Mouse (Mus musculus): Measurements from ENCODE around the gene Tnfrsf26. TPM values are rescaled to one million over a fixed set of nuclear protein-coding genes. Genes with fewer than 3 reads are reported as not detected.
"Not testable (repeated sequence)": the region's sequence is repeated elsewhere in the genome, so short reads cannot be mapped to it uniquely, and the experiment has no call there.

Tnfrsf26 gene
- total RNA-seq (2022), result not detected

- no peak for DNase-seq (ENCODE audit: low spot score in 2 of 2)
These were observed at the start of gene Tnfrsf26 for GRCm38 (mm10) chr7:143628540-143628939. TSS of gene Tnfrsf26 (minus strand) at chr7:143628722.

- DNase-seq (ENCODE audit: low spot score in 2 of 2), result no peak
These were observed 38.1 kb upstream of the Tnfrsf26 start for GRCm38 (mm10) chr7:143666427-143667311.

GRCm38 (mm10) chr7:143663470-143663869, 34.9 kb upstream of the Tnfrsf26 start:
- DNase-seq (ENCODE audit: low spot score in 2 of 2), result no peak

GRCm38 (mm10) chr7:143660797-143661196, 32.3 kb upstream of the Tnfrsf26 start:
- DNase-seq (ENCODE audit: low spot score in 2 of 2), result no peak

GRCm38 (mm10) chr7:143649769-143650346, 21.3 kb upstream of the Tnfrsf26 start:
- DNase-seq (ENCODE audit: low spot score in 2 of 2), result not testable (repeated sequence)

- DNase-seq (ENCODE audit: low spot score in 2 of 2), result peak; percentile 41 to 57
These were observed 20.7 kb upstream of the Tnfrsf26 start, which contains the start of gene Tnfrsf22 for GRCm38 (mm10) chr7:143649034-143649768. TSS of gene Tnfrsf22 (minus strand) at chr7:143649661.

- DNase-seq (ENCODE audit: low spot score in 2 of 2), result not testable (repeated sequence)
These were observed 15.4 kb upstream of the Tnfrsf26 start for GRCm38 (mm10) chr7:143643949-143644348.

GRCm38 (mm10) chr7:143636674-143637073, 8.2 kb upstream of the Tnfrsf26 start:
- no peak for DNase-seq (ENCODE audit: low spot score in 2 of 2)

GRCm38 (mm10) chr7:143631503-143631902, 3.0 kb upstream of the Tnfrsf26 start:
- DNase-seq (ENCODE audit: low spot score in 2 of 2), result no peak

- no peak for DNase-seq (ENCODE audit: low spot score in 2 of 2)
These were observed 979 bp upstream of the Tnfrsf26 start for GRCm38 (mm10) chr7:143629501-143629900.

- DNase-seq (ENCODE audit: low spot score in 2 of 2), result no peak
These were observed 801 bp downstream of the Tnfrsf26 start for GRCm38 (mm10) chr7:143627555-143628286.

GRCm38 (mm10) chr7:143626178-143626577, 2.3 kb downstream of the Tnfrsf26 start:
- DNase-seq (ENCODE audit: low spot score in 2 of 2), result no peak

- DNase-seq (ENCODE audit: low spot score in 2 of 2), result no peak
These were observed 3.4 kb downstream of the Tnfrsf26 start for GRCm38 (mm10) chr7:143625151-143625550.

GRCm38 (mm10) chr7:143624561-143624960, 4.0 kb downstream of the Tnfrsf26 start:
- no peak for DNase-seq (ENCODE audit: low spot score in 2 of 2)

GRCm38 (mm10) chr7:143620951-143621350, 7.6 kb downstream of the Tnfrsf26 start:
- no peak for DNase-seq (ENCODE audit: low spot score in 2 of 2)

- no peak for DNase-seq (ENCODE audit: low spot score in 2 of 2)
These were observed 14.0 kb downstream of the Tnfrsf26 start for GRCm38 (mm10) chr7:143614404-143615135.

GRCm38 (mm10) chr7:143612215-143612614, 16.3 kb downstream of the Tnfrsf26 start:
- no peak for DNase-seq (ENCODE audit: low spot score in 2 of 2)

- DNase-seq (ENCODE audit: low spot score in 2 of 2), result no peak
These were observed 23.2 kb downstream of the Tnfrsf26 start for GRCm38 (mm10) chr7:143605321-143605720.

- DNase-seq (ENCODE audit: low spot score in 2 of 2), result no peak
These were observed 23.6 kb downstream of the Tnfrsf26 start for GRCm38 (mm10) chr7:143604889-143605288.

GRCm38 (mm10) chr7:143601705-143602104, 26.8 kb downstream of the Tnfrsf26 start:
- DNase-seq (ENCODE audit: low spot score in 2 of 2), result no peak

All from left cerebral cortex, adult 8-10 months (tissue).